Mouse (Mus musculus) lung, postnatal 0 days (tissue): ENCODE measurements around the gene Gramd4. TPM values are rescaled to one million over a fixed set of nuclear protein-coding genes. Genes with fewer than 3 reads are reported as not detected.

Experiments used
- ATAC-seq: fragments of 200-750 bp; cut with Nextera tagmentation; 2 replicates; pipeline ENCODE4 v1.8.0; 2017; ENCODE audit warnings: moderate library complexity
- DNase-seq: peaks from one replicate; pipeline ENCODE4 v3.0.0-alpha.2; 2016; ENCODE audit warnings: low spot score
- H3K27ac ChIP-seq: fragments of 300-500 bp; sonication (generic); 2 replicates; pipeline ENCODE4 v1.5.1; 2014; ENCODE audit warnings: antibody characterized with exemption, mild to moderate bottlenecking, low read length, mixed read lengths
- H3K27me3 ChIP-seq: fragments of 300-500 bp; sonication (generic); replicated peaks from 2 replicates; pipeline ENCODE4 v1.6.1; 2014; ENCODE audit warnings: low read length, mixed read lengths; ENCODE audit not compliant: insufficient read depth
- H3K36me3 ChIP-seq: fragments of 300-500 bp; sonication (generic); 2 replicates; pipeline ENCODE4 v1.6.1; 2014; ENCODE audit warnings: low read length, mixed read lengths; ENCODE audit not compliant: insufficient read depth
- H3K4me1 ChIP-seq: fragments of 300-500 bp; sonication (generic); 2 replicates; pipeline ENCODE4 v1.6.1; 2014; ENCODE audit warnings: antibody characterized with exemption, low read depth, low read length, mixed read lengths; ENCODE audit not compliant: insufficient read depth
- H3K4me2 ChIP-seq: fragments of 300-500 bp; sonication (generic); replicated peaks from 2 replicates; pipeline ENCODE4 v1.6.1; 2014; ENCODE audit warnings: low read depth, mild to moderate bottlenecking, low read length, moderate library complexity, mixed read lengths
- H3K4me3 ChIP-seq: fragments of 300-500 bp; sonication (generic); 2 replicates; pipeline ENCODE4 v1.5.1; 2014; ENCODE audit warnings: low read depth, low read length
- H3K9ac ChIP-seq: fragments of 300-500 bp; sonication (generic); replicated peaks from 2 replicates; pipeline ENCODE4 v1.6.1; 2014; ENCODE audit warnings: low read depth, mild to moderate bottlenecking
- H3K9me3 ChIP-seq: fragments of 300-500 bp; sonication (generic); 2 replicates; pipeline ENCODE4 v1.6.1; 2016; ENCODE audit warnings: low read length, mixed read lengths
- CTCF ChIP-seq: IDR thresholded peaks from 2 replicates; pipeline ENCODE4 v1.5.1; 2016; ENCODE audit warnings: antibody characterized with exemption, mild to moderate bottlenecking
- EP300 ChIP-seq: IDR thresholded peaks from 2 replicates; pipeline ENCODE4 v1.6.1; 2016; ENCODE audit warnings: antibody characterized with exemption, mild to moderate bottlenecking, control low read depth
- WGBS: fragments of 180-500 bp; shearing (Covaris S2); extraction: QIAGEN DNeasy Blood & Tissue Kit; methylation state at CpG from one replicate; pipeline ENCODE4 v1.1.7; 2014; 5-methylcytosine and 5-hydroxymethylcytosine counted together
- polyA plus RNA-seq: library from polyadenylated mRNA; unstranded; fragments of >200 nt; fragmentation: Nextera tagmentation; extraction: Ambion mirVana; gene quantifications from 2 replicates; pipeline ENCODE4 v1.2.1, GENCODE M21; 2015

Gene Gramd4
- polyA plus RNA-seq, 1 experiment from 2014 or later, result 11.1 TPM

GRCm38 (mm10) chr15:86105345-86105697 lies 47.8 kb downstream of the Gramd4 start:
- 83% methylated on average over 7 of the region's 7 CpGs for WGBS
- no peak overlapping the region for H3K9ac ChIP-seq

GRCm38 (mm10) chr15:86105751-86106150 lies 48.3 kb downstream of the Gramd4 start:
- H3K4me3 ChIP-seq, result no peak overlapping the region
- no peak overlapping the region for H3K9ac ChIP-seq
- ATAC-seq, result no peak; the same call in 1 of the 2 replicates
- H3K27ac ChIP-seq, result no peak overlapping the region
- no peaks in the 10 kb centered on the region for H3K4me1 ChIP-seq
- DNase-seq, result no peak
- TF ChIP-seq CTCF (no peak), EP300 (no peak)
- H3K9me3 ChIP-seq, result no peaks in the 10 kb centered on the region
- H3K36me3 ChIP-seq, result no peaks in the 10 kb centered on the region
- no peaks in the 10 kb centered on the region for H3K27me3 ChIP-seq
- 51% methylated on average over 6 of the region's 6 CpGs for WGBS
- no peak overlapping the region for H3K4me2 ChIP-seq

More at GRCm38 (mm10) chr15:86105345-86105697, 47.8 kb downstream of the Gramd4 start:
- no peak overlapping the region for H3K4me3 ChIP-seq
- H3K27ac ChIP-seq, result no peak overlapping the region
- H3K9me3 ChIP-seq, result no peaks in the 10 kb centered on the region
- H3K36me3 ChIP-seq, result no peaks in the 10 kb centered on the region
- TF ChIP-seq CTCF (no peak), EP300 (no peak)
- no peaks in the 10 kb centered on the region for H3K4me1 ChIP-seq
- H3K27me3 ChIP-seq, result no peaks in the 10 kb centered on the region
- H3K4me2 ChIP-seq, result no peak overlapping the region
- ATAC-seq, result no peak
- DNase-seq, result no peak

GRCm38 (mm10) chr15:86107831-86108471 lies 50.5 kb downstream of the Gramd4 start:
- H3K9ac ChIP-seq, result no peak overlapping the region
- H3K9me3 ChIP-seq, result no peaks in the 10 kb centered on the region
- no peak overlapping the region for H3K27ac ChIP-seq
- TF ChIP-seq CTCF (peak; percentile 8; the same call in 1 of the 2 replicates), EP300 (no peak)
- no peak overlapping the region for H3K4me3 ChIP-seq
- no peaks in the 10 kb centered on the region for H3K4me1 ChIP-seq
- no peak overlapping the region for H3K4me2 ChIP-seq
- no peaks in the 10 kb centered on the region for H3K27me3 ChIP-seq
- DNase-seq (no peak), ATAC-seq (no peak)
- H3K36me3 ChIP-seq, result no peaks in the 10 kb centered on the region
- 81% methylated on average over 11 of the region's 11 CpGs for whole genome bisulfite sequencing

GRCm38 (mm10) chr15:86109245-86109644 lies 51.8 kb downstream of the Gramd4 start:
- no peak for ATAC-seq

GRCm38 (mm10) chr15:86109650-86110211 lies 52.2 kb downstream of the Gramd4 start:
- no peaks in the 10 kb centered on the region for H3K4me1 ChIP-seq
- 75% methylated on average over 8 of the region's 8 CpGs for WGBS
- TF ChIP-seq EP300, result no peak
- TF ChIP-seq CTCF, result no peak
- H3K9ac ChIP-seq, result no peak overlapping the region
- ATAC-seq, result no peak
- no peaks in the 10 kb centered on the region for H3K36me3 ChIP-seq
- H3K4me3 ChIP-seq, result no peak overlapping the region
- no peak overlapping the region for H3K27ac ChIP-seq
- no peaks in the 10 kb centered on the region for H3K9me3 ChIP-seq
- no peak for DNase-seq
- H3K4me2 ChIP-seq, result no peak overlapping the region
- H3K27me3 ChIP-seq, result no peaks in the 10 kb centered on the region

More at GRCm38 (mm10) chr15:86109245-86109644, 51.8 kb downstream of the Gramd4 start:
- Histone ChIP-seq H3K4me3 (no peak overlapping the region), H3K9ac (no peak overlapping the region), H3K4me1 (no peaks in the 10 kb centered on the region), H3K27ac (no peak overlapping the region), H3K36me3 (no peaks in the 10 kb centered on the region), H3K9me3 (no peaks in the 10 kb centered on the region), H3K27me3 (no peaks in the 10 kb centered on the region), H3K4me2 (no peak overlapping the region)
- WGBS, result 67% methylated on average over 7 of the region's 7 CpGs
- no peak for TF ChIP-seq CTCF
- TF ChIP-seq EP300, result no peak
- no peak for DNase-seq

- TF ChIP-seq CTCF (no peak), EP300 (no peak)
- no peak overlapping the region for H3K27ac ChIP-seq
- no peak overlapping the region for H3K9ac ChIP-seq
- ATAC-seq (no peak), DNase-seq (no peak)
- WGBS, result 81% methylated on average over 10 of the region's 10 CpGs
- H3K9me3 ChIP-seq, result no peaks in the 10 kb centered on the region
- no peaks in the 10 kb centered on the region for H3K27me3 ChIP-seq
- no peak overlapping the region for H3K4me2 ChIP-seq
- no peak overlapping the region for H3K4me3 ChIP-seq
- H3K4me1 ChIP-seq, result no peaks in the 10 kb centered on the region
- no peaks in the 10 kb centered on the region for H3K36me3 ChIP-seq
Observed at GRCm38 (mm10) chr15:86110361-86111103, 53.0 kb downstream of the Gramd4 start.
